Mouse (Mus musculus): ENCODE data around the gene Ebf1. TPM values are rescaled to one million over a fixed set of nuclear protein-coding genes. Genes with fewer than 3 reads are reported as not detected.
A peak's percentile ranks its signal among the peaks of the same experiment; 100 is the strongest.

Gene Ebf1
- total RNA-seq, 2 experiments from 2014 or later = 5.9 to 6.7 TPM

GRCm38 (mm10) chr11:44886897-44887296 lies 269.8 kb downstream of the Ebf1 start:
- no peak for DNase-seq
- intact Hi-C loops (cut with DNase I) = no loop called here

- intact Hi-C loops (cut with DNase I) = no loop called here
- DNase-seq = no peak
Observed at GRCm38 (mm10) chr11:44887691-44888090, 270.6 kb downstream of the Ebf1 start.

- no peak for DNase-seq
Observed at GRCm38 (mm10) chr11:44888390-44888789, 271.3 kb downstream of the Ebf1 start.

GRCm38 (mm10) chr11:44892814-44893521 lies 275.9 kb downstream of the Ebf1 start:
- intact Hi-C loops (cut with DNase I) = no loop called here
- DNase-seq = peak; percentile 51

More at GRCm38 (mm10) chr11:44888390-44888789, 271.3 kb downstream of the Ebf1 start:
- intact Hi-C loops (cut with DNase I) = no loop called here

- intact Hi-C loops (cut with DNase I) = no loop called here
Observed at GRCm38 (mm10) chr11:44893986-44894385, 276.9 kb downstream of the Ebf1 start.

GRCm38 (mm10) chr11:44894798-44895197 lies 277.7 kb downstream of the Ebf1 start:
- intact Hi-C loops (cut with DNase I) = no loop called here
- no peak for DNase-seq

More at GRCm38 (mm10) chr11:44893986-44894385, 276.9 kb downstream of the Ebf1 start:
- DNase-seq = no peak

- no peak for DNase-seq
- intact Hi-C loops (cut with DNase I) = no loop called here
Observed at GRCm38 (mm10) chr11:44895893-44896292, 278.8 kb downstream of the Ebf1 start.

GRCm38 (mm10) chr11:44897140-44897665 lies 280.1 kb downstream of the Ebf1 start:
- intact Hi-C loops (cut with DNase I) = no loop called here
- no peak for DNase-seq

GRCm38 (mm10) chr11:44899554-44899953 lies 282.4 kb downstream of the Ebf1 start:
- intact Hi-C loops (cut with DNase I) = no loop called here
- no peak for DNase-seq

- intact Hi-C loops (cut with DNase I) = no loop called here
Observed at GRCm38 (mm10) chr11:44899965-44900364, 282.8 kb downstream of the Ebf1 start.

GRCm38 (mm10) chr11:44900496-44900895 lies 283.4 kb downstream of the Ebf1 start:
- intact Hi-C loops (cut with DNase I) = no loop called here
- no peak for DNase-seq

More at GRCm38 (mm10) chr11:44899965-44900364, 282.8 kb downstream of the Ebf1 start:
- DNase-seq = peak; percentile 51

GRCm38 (mm10) chr11:44901715-44902114 lies 284.6 kb downstream of the Ebf1 start:
- DNase-seq = no peak

GRCm38 (mm10) chr11:44902165-44902564 lies 285.0 kb downstream of the Ebf1 start:
- no peak for DNase-seq
- intact Hi-C loops (cut with DNase I) = no loop called here

More at GRCm38 (mm10) chr11:44901715-44902114, 284.6 kb downstream of the Ebf1 start:
- intact Hi-C loops (cut with DNase I) = no loop called here

- intact Hi-C loops (cut with DNase I) = no loop called here
Observed at GRCm38 (mm10) chr11:44904121-44904520, 287.0 kb downstream of the Ebf1 start.

GRCm38 (mm10) chr11:44906456-44906855 lies 289.3 kb downstream of the Ebf1 start:
- intact Hi-C loops (cut with DNase I) = no loop called here
- no peak for DNase-seq

More at GRCm38 (mm10) chr11:44904121-44904520, 287.0 kb downstream of the Ebf1 start:
- no peak for DNase-seq

GRCm38 (mm10) chr11:44911765-44912164 lies 294.6 kb downstream of the Ebf1 start:
- no peak for DNase-seq
- intact Hi-C loops (cut with DNase I) = no loop called here

- DNase-seq = no peak
- intact Hi-C loops (cut with DNase I) = no loop called here
Observed at GRCm38 (mm10) chr11:44913806-44914205, 296.7 kb downstream of the Ebf1 start.

GRCm38 (mm10) chr11:44917059-44917458 lies 299.9 kb downstream of the Ebf1 start:
- intact Hi-C loops (cut with DNase I) = no loop called here
- no peak for DNase-seq

GRCm38 (mm10) chr11:44923138-44923537 lies 306.0 kb downstream of the Ebf1 start:
- DNase-seq = no peak
- intact Hi-C loops (cut with DNase I) = no loop called here

GRCm38 (mm10) chr11:44923868-44924508 lies 306.9 kb downstream of the Ebf1 start:
- DNase-seq = no peak
- intact Hi-C loops (cut with DNase I) = no loop called here

- intact Hi-C loops (cut with DNase I) = no loop called here
Observed at GRCm38 (mm10) chr11:44924896-44925295, 307.8 kb downstream of the Ebf1 start.

More at GRCm38 (mm10) chr11:44924896-44925295, 307.8 kb downstream of the Ebf1 start:
- DNase-seq = no peak

Data from left cerebral cortex, postnatal 4 days (tissue).